Mouse (Mus musculus): ENCODE results near the gene Fbn1. TPM values are rescaled to one million over a fixed set of nuclear protein-coding genes. Genes with fewer than 3 reads are reported as not detected.

The Fbn1 gene
- polyA plus RNA-seq, 1 experiment from 2014 or later = 3.2 TPM

GRCm38 (mm10) chr2:125449361-125449760 is 58.4 kb downstream of the Fbn1 start:
- ATAC-seq (ENCODE audit: low FRiP score) = no peak
- no peaks in the 10 kb centered on the region for H3K27me3 ChIP-seq (replicated peaks)
- H3K9ac ChIP-seq (replicated peaks) = no peak overlapping the region
- H3K27ac ChIP-seq (replicated peaks) = no peak overlapping the region
- WGBS = 77% methylated on average over 8 of the region's 8 CpGs
- no peaks in the 10 kb centered on the region for H3K4me1 ChIP-seq
- H3K36me3 ChIP-seq = no peaks in the 10 kb centered on the region
- no peaks in the 10 kb centered on the region for H3K9me3 ChIP-seq (replicated peaks)
- H3K4me3 ChIP-seq (replicated peaks) = no peak overlapping the region
- no peak overlapping the region for H3K4me2 ChIP-seq

DNA sequence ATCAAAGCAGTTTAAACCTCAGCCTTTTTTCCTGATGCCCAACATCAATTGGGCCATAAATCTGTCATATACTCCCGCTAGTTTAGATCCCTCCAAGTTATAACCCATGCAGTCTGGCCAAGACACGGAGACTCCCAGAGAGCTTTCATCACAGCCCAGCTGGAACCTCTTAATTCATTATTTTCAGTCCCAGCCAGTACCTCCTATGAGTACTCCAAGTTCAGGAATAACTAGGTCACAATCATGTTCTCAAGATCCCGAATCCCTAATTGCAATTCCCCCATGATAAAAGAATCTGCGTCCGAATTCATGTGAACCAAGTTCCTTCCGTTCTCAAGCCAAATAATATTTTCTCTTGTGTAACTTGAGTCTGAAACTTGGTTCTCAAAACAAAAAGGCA is 58.9 kb downstream of the Fbn1 start:
- no peak overlapping the region for H3K9ac ChIP-seq (replicated peaks)
- H3K4me2 ChIP-seq = no peak overlapping the region
- H3K4me1 ChIP-seq = no peaks in the 10 kb centered on the region
- H3K9me3 ChIP-seq (replicated peaks) = no peaks in the 10 kb centered on the region
- no peaks in the 10 kb centered on the region for H3K36me3 ChIP-seq
- H3K27ac ChIP-seq (replicated peaks) = no peak overlapping the region
- ATAC-seq (ENCODE audit: low FRiP score) = no peak
- WGBS = 69% methylated on average over 6 of the region's 6 CpGs
- no peaks in the 10 kb centered on the region for H3K27me3 ChIP-seq (replicated peaks)
- H3K4me3 ChIP-seq (replicated peaks) = no peak overlapping the region

DNA sequence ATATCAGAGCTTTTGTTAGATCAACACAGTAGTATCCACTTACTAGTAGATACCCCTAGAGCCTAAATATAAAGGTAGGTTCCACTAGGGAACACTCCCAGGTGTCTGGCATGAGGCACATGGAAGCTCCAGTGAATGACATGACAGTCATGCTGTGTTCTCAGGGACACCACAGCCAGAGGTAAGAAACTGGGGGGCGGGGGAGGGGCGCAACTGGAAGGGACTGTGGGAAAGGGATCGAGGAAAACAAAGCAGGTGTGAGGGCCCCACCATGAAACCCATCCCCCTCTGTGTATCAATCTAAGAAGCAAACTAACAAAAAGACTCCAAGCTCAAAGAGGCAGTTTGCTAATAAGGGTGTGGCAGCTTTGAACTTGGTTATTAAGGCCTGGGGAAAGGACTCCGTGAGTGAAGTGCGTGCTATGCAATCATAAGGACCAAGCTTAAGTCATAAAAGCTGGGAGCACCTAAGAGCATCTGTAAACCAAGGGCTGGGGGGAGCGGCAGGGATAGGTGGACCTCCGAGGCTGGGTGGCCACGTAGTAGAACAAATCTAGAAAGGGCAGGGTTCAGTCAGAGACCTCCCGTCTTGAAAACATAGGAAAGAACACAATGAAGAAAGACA is 60.4 kb downstream of the Fbn1 start:
- Histone ChIP-seq H3K9me3 (replicated peaks) (no peaks in the 10 kb centered on the region), H3K4me2 (no peak overlapping the region), H3K27me3 (replicated peaks) (no peaks in the 10 kb centered on the region), H3K9ac (replicated peaks) (no peak overlapping the region), H3K27ac (replicated peaks) (no peak overlapping the region), H3K36me3 (no peaks in the 10 kb centered on the region), H3K4me1 (no peaks in the 10 kb centered on the region), H3K4me3 (replicated peaks) (no peak overlapping the region)
- 83% methylated on average over 9 of the region's 9 CpGs for WGBS
- no peak for ATAC-seq (ENCODE audit: low FRiP score)

- no peak for ATAC-seq (ENCODE audit: low FRiP score)
- Histone ChIP-seq H3K36me3 (no peaks in the 10 kb centered on the region), H3K4me2 (no peak overlapping the region), H3K4me1 (no peaks in the 10 kb centered on the region), H3K27ac (replicated peaks) (no peak overlapping the region), H3K9ac (replicated peaks) (no peak overlapping the region), H3K4me3 (replicated peaks) (no peak overlapping the region), H3K9me3 (replicated peaks) (no peaks in the 10 kb centered on the region), H3K27me3 (replicated peaks) (no peaks in the 10 kb centered on the region)
- WGBS = 68% methylated on average over 8 of the region's 8 CpGs
Measured at GRCm38 (mm10) chr2:125438381-125438780, 69.4 kb downstream of the Fbn1 start.

GRCm38 (mm10) chr2:125436240-125436639 is 71.6 kb downstream of the Fbn1 start:
- H3K27ac ChIP-seq (replicated peaks) = no peak overlapping the region
- no peaks in the 10 kb centered on the region for H3K36me3 ChIP-seq
- H3K4me2 ChIP-seq = no peak overlapping the region
- H3K9ac ChIP-seq (replicated peaks) = no peak overlapping the region
- WGBS = 80% methylated on average over 7 of the region's 7 CpGs
- H3K27me3 ChIP-seq (replicated peaks) = no peaks in the 10 kb centered on the region
- no peak for ATAC-seq (ENCODE audit: low FRiP score)
- H3K9me3 ChIP-seq (replicated peaks) = no peaks in the 10 kb centered on the region
- no peak overlapping the region for H3K4me3 ChIP-seq (replicated peaks)
- no peaks in the 10 kb centered on the region for H3K4me1 ChIP-seq

DNA sequence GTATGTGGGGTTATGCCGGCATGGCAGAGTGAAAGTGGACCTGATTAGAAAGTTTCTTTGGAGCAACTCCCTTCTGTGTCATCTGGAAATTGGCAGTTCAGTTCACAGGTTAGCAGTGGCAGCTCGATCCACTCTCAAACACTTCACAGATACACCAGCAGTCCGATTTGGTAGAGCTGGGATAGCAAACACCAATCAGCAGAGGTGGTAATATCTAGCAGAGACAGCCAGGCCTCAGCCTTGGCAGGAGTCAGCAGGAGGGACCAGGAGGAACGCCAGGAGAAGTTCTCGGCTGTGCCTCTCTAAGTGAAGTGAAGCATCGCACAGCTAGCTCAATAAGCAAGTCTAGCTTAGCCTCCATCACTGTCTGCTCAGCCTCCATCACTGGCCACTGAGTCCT is 74.3 kb downstream of the Fbn1 start:
- ATAC-seq (ENCODE audit: low FRiP score) = no peak
- 95% methylated on average over 6 of the region's 6 CpGs for WGBS

GRCm38 (mm10) chr2:125431491-125431890 is 76.3 kb downstream of the Fbn1 start:
- Histone ChIP-seq H3K27ac (replicated peaks) (no peak overlapping the region), H3K36me3 (no peaks in the 10 kb centered on the region), H3K4me3 (replicated peaks) (no peak overlapping the region), H3K4me2 (no peak overlapping the region), H3K9me3 (replicated peaks) (no peaks in the 10 kb centered on the region), H3K9ac (replicated peaks) (no peak overlapping the region), H3K27me3 (replicated peaks) (no peaks in the 10 kb centered on the region), H3K4me1 (no peaks in the 10 kb centered on the region)
- 71% methylated on average over 6 of the region's 6 CpGs for WGBS
- no peak for ATAC-seq (ENCODE audit: low FRiP score)

More for the DNA sequence above, 74.3 kb downstream of the Fbn1 start:
- H3K27me3 ChIP-seq (replicated peaks) = no peaks in the 10 kb centered on the region
- no peak overlapping the region for H3K27ac ChIP-seq (replicated peaks)
- H3K36me3 ChIP-seq = no peaks in the 10 kb centered on the region
- no peaks in the 10 kb centered on the region for H3K9me3 ChIP-seq (replicated peaks)
- H3K4me2 ChIP-seq = no peak overlapping the region
- H3K9ac ChIP-seq (replicated peaks) = no peak overlapping the region
- H3K4me1 ChIP-seq = no peaks in the 10 kb centered on the region
- H3K4me3 ChIP-seq (replicated peaks) = no peak overlapping the region

DNA sequence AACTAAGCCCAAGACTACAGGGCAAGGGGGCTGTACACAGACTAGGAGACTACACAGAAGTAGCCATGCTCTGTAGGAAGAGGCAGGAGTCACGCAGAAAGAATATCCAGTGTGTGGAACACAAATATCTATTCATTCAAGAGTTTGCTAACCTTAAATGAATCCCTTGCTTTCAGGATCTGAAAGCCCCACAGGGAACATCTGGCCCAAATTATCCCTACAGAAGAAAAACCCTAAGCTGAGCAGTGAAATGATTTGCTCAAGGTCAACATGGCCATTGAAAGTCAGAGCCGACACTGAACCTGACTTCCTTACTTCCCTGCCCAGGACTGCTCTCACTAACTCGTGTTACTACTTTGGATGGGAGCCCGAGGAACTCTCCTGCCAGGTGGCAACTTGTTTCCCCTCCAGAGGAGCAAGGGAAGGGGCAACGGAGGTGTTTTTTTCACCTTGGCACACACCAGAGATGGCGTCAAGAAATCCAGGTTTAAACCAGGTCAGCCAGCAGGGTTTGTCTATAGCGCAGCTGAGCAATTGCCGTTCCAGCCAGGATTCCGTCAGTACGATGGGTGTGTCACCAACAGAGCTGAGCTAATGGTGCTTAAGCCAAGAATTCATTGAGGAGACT is 78.9 kb downstream of the Fbn1 start:
- no peak for ATAC-seq (ENCODE audit: low FRiP score)
- H3K9ac ChIP-seq (replicated peaks) = no peak overlapping the region
- WGBS = 88% methylated on average over 10 of the region's 10 CpGs
- H3K36me3 ChIP-seq = no peaks in the 10 kb centered on the region
- H3K4me2 ChIP-seq = no peak overlapping the region
- H3K4me1 ChIP-seq = no peaks in the 10 kb centered on the region
- no peaks in the 10 kb centered on the region for H3K9me3 ChIP-seq (replicated peaks)
- no peaks in the 10 kb centered on the region for H3K27me3 ChIP-seq (replicated peaks)
- no peak overlapping the region for H3K27ac ChIP-seq (replicated peaks)
- no peak overlapping the region for H3K4me3 ChIP-seq (replicated peaks)

DNA sequence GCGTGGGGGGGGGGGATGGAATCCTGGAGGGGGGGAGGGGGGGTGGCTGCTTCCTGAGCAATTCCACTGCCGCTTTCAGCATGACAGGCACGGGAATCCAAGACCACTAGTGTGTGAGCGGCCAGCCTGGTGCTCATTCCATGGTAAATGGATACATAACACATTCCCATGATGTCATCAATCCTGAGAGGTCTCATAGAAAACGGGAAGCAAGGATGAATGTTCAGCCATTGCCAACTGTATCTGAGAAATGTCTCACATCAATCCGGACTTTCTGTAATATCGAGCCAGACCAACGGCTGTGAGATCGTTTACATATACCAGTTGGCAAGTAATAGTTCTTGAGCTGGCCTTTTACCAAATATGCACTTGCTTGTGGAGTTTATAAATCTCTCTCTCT is 87.2 kb downstream of the Fbn1 start:
- 84% methylated on average over 9 of the region's 9 CpGs for WGBS
- no peak overlapping the region for H3K27ac ChIP-seq (replicated peaks)

GRCm38 (mm10) chr2:125419681-125420080 is 88.1 kb downstream of the Fbn1 start:
- no peak for ATAC-seq (ENCODE audit: low FRiP score)
- H3K4me2 ChIP-seq = no peak overlapping the region

More for the DNA sequence above, 87.2 kb downstream of the Fbn1 start:
- no peaks in the 10 kb centered on the region for H3K9me3 ChIP-seq (replicated peaks)
- H3K9ac ChIP-seq (replicated peaks) = no peak overlapping the region
- no peak overlapping the region for H3K4me2 ChIP-seq
- no peaks in the 10 kb centered on the region for H3K36me3 ChIP-seq
- ATAC-seq (ENCODE audit: low FRiP score) = no peak
- no peaks in the 10 kb centered on the region for H3K27me3 ChIP-seq (replicated peaks)
- no peak overlapping the region for H3K4me3 ChIP-seq (replicated peaks)
- no peaks in the 10 kb centered on the region for H3K4me1 ChIP-seq

DNA sequence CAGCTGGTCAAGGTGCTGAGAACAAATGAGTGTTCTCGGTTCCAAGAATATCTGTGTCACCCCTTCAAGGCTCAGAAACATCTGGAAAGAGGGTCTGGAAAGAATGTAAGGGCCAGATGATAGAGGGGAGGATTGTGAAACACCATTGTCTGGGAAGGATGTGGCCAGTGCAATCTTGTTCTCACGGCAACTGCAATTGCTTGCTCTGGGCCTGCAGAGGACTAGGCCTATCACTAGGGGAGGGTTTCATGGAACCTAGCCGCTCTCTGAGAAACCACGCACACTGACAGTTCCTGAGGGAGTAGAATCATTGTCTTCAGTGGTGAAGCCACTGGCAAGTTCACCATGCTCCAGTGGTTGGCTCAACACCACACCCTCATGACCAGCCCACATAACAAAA is 89.2 kb downstream of the Fbn1 start:
- no peaks in the 10 kb centered on the region for H3K36me3 ChIP-seq
- no peak overlapping the region for H3K4me2 ChIP-seq
- H3K9me3 ChIP-seq (replicated peaks) = no peaks in the 10 kb centered on the region
- H3K27ac ChIP-seq (replicated peaks) = no peak overlapping the region
- no peak for ATAC-seq (ENCODE audit: low FRiP score)
- H3K9ac ChIP-seq (replicated peaks) = no peak overlapping the region
- H3K4me1 ChIP-seq = no peaks in the 10 kb centered on the region
- H3K4me3 ChIP-seq (replicated peaks) = no peak overlapping the region
- WGBS = 81% methylated on average over 4 of the region's 4 CpGs
- H3K27me3 ChIP-seq (replicated peaks) = no peaks in the 10 kb centered on the region

More at GRCm38 (mm10) chr2:125419681-125420080, 88.1 kb downstream of the Fbn1 start:
- Histone ChIP-seq H3K27me3 (replicated peaks) (no peaks in the 10 kb centered on the region), H3K4me1 (no peaks in the 10 kb centered on the region), H3K9ac (replicated peaks) (no peak overlapping the region), H3K4me3 (replicated peaks) (no peak overlapping the region), H3K9me3 (replicated peaks) (no peaks in the 10 kb centered on the region), H3K36me3 (no peaks in the 10 kb centered on the region), H3K27ac (replicated peaks) (no peak overlapping the region)
- 89% methylated on average over 4 of the region's 4 CpGs for WGBS

GRCm38 (mm10) chr2:125416541-125417245 is 91.1 kb downstream of the Fbn1 start:
- no peaks in the 10 kb centered on the region for H3K4me1 ChIP-seq
- no peaks in the 10 kb centered on the region for H3K9me3 ChIP-seq (replicated peaks)
- H3K27me3 ChIP-seq (replicated peaks) = no peaks in the 10 kb centered on the region
- H3K36me3 ChIP-seq = 0 out of 2 replicates have a peak, but pooled peaks cover 3% of the 10 kb centered on the region
- H3K27ac ChIP-seq (replicated peaks) = no peak overlapping the region
- ATAC-seq (ENCODE audit: low FRiP score) = no peak
- H3K9ac ChIP-seq (replicated peaks) = no peak overlapping the region
- WGBS = 84% methylated on average over 10 of the region's 10 CpGs
- H3K4me3 ChIP-seq (replicated peaks) = no peak overlapping the region
- H3K4me2 ChIP-seq = no peak overlapping the region
